Mouse (Mus musculus) neutrophil, adult 59 days (primary cell): ENCODE measurements around the gene Gm17190. TPM values are rescaled to one million over a fixed set of nuclear protein-coding genes. Genes with fewer than 3 reads are reported as not detected.

Source experiments
- total RNA-seq, 2 experiments: library from RNA; stranded (reverse); gene quantifications; 1 replicate in 1 of 2; 2 replicates in 1 of 2; pipeline ENCODE4 v1.2.4; 2023

Gene Gm17190
- total RNA-seq, result not detected

GRCm38 (mm10) chr13:96081754-96082153, at the start of gene Gm17190:
TSS of gene Gm17190 (plus strand) at chr13:96082054.

GRCm38 (mm10) chr13:96081276-96081675, 578 bp upstream of the Gm17190 start, which contains the start of gene Gm20075:
TSS of gene Gm20075 (minus strand) at chr13:96081376.

GRCm38 (mm10) chr13:96132401-96132816, 50.6 kb downstream of the Gm17190 start, which contains the start of gene Sv2c:
TSS of gene Sv2c (minus strand) at chr13:96132577.

Other genes with a start within 250 kb of the Gm17190 start
- gene Iqgap2, start 190.1 kb upstream of the Gm17190 start, total RNA-seq, result 10 to 100 TPM; 71.7 to 74.8 TPM
- gene Gm20075, start 678 bp upstream of the Gm17190 start, total RNA-seq, result 1 to 10 TPM; 3.9 to 5.5 TPM
- gene Sv2c, start 50.5 kb downstream of the Gm17190 start, total RNA-seq, result not detected